Mouse (Mus musculus) forebrain, embryonic 11.5 days (tissue): ENCODE measurements around the gene Fndc11. TPM values are rescaled to one million over a fixed set of nuclear protein-coding genes. Genes with fewer than 3 reads are reported as not detected.
"Not testable (repeated sequence)": the region's sequence is repeated elsewhere in the genome, so short reads cannot be mapped to it uniquely, and the experiment has no call there.

Experiments used
- ATAC-seq: fragments of 200-750 bp; cut with Nextera tagmentation; replicated peaks from 2 replicates; pipeline ENCODE4 v1.8.0; 2017; ENCODE audit warnings: moderate TSS enrichment; ENCODE audit not compliant: low FRiP score
- DNase-seq: peaks from one replicate; pipeline ENCODE4 v3.0.0-alpha.2; 2017; ENCODE audit warnings: low spot score
- H3K27ac ChIP-seq: fragments of 300-500 bp; sonication (generic); 2 replicates; pipeline ENCODE4 v1.5.1; 2014; ENCODE audit warnings: low read depth, low read length
- H3K27me3 ChIP-seq: fragments of 300-500 bp; sonication (generic); 2 replicates; pipeline ENCODE4 v1.6.1; 2014; ENCODE audit warnings: mild to moderate bottlenecking, low read length, mixed read lengths; ENCODE audit not compliant: control insufficient read depth, insufficient read depth
- H3K36me3 ChIP-seq: fragments of 300-500 bp; sonication (generic); 2 replicates; pipeline ENCODE4 v1.6.1; 2014; ENCODE audit warnings: mild to moderate bottlenecking, low read length, moderate library complexity, mixed read lengths; ENCODE audit not compliant: control insufficient read depth, insufficient read depth
- H3K4me1 ChIP-seq: fragments of 300-500 bp; sonication (generic); replicated peaks from 2 replicates; pipeline ENCODE4 v1.6.1; 2014; ENCODE audit warnings: low read length, mixed read lengths; ENCODE audit not compliant: control insufficient read depth, insufficient read depth
- H3K4me2 ChIP-seq: fragments of 300-500 bp; sonication (generic); 2 replicates; pipeline ENCODE4 v1.6.1; 2014; ENCODE audit warnings: low read depth, mild to moderate bottlenecking, low read length, moderate library complexity, mixed read lengths; ENCODE audit not compliant: severe bottlenecking
- H3K4me3 ChIP-seq: fragments of 300-500 bp; sonication (generic); 2 replicates; pipeline ENCODE4 v1.5.1; 2014; ENCODE audit warnings: low read depth, low read length
- H3K9ac ChIP-seq: fragments of 300-500 bp; sonication (generic); 2 replicates; pipeline ENCODE4 v1.6.1; 2014; ENCODE audit warnings: low read length
- H3K9me3 ChIP-seq: fragments of 300-500 bp; sonication (generic); 2 replicates; pipeline ENCODE4 v1.6.1; 2016; ENCODE audit warnings: low read length, mixed read lengths; ENCODE audit not compliant: control insufficient read depth
- WGBS: fragments of 180-500 bp; shearing (Covaris S2); extraction: QIAGEN DNeasy Blood & Tissue Kit; methylation state at CpG from one replicate; pipeline ENCODE4 v1.1.7; 2014; 5-methylcytosine and 5-hydroxymethylcytosine counted together
- polyA plus RNA-seq: library from polyadenylated mRNA; unstranded; fragments of >200 nt; fragmentation: Nextera tagmentation; extraction: Ambion mirVana; gene quantifications from 2 replicates; pipeline ENCODE4 v1.2.1, GENCODE M21; 2014

The Fndc11 gene
- polyA plus RNA-seq, 1 experiment from 2014 or later, result not detected

DNA sequence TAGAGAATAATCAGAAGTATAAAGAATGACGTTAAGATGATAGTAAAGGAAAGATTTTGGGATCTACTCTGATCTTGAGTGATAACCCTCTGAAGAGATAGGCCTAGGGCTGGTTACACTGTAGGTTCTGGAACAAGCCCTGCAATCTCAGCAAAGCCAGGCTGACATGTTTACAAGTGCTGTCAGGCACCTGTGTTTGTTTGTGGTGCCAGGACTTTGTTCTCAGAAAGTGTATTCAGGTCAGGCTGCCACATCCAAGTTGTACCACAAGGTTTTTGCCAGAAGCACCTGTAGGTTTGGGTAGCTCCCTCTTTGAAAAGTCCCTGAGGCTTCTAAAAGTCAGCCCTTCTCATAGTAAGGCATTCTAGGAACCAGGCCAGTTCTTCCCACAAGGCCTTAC lies 30.5 kb upstream of the Fndc11 start:
- H3K27ac ChIP-seq, result no peak overlapping the region
- no peak overlapping the region for H3K9ac ChIP-seq
- peaks cover 3% of the 10 kb centered on the region for H3K4me1 ChIP-seq
- no peak for DNase-seq
- ATAC-seq, result no peak
- no peak overlapping the region for H3K4me3 ChIP-seq
- 87% methylated on average over 1 of the region's 1 CpGs for WGBS
- no peak overlapping the region for H3K4me2 ChIP-seq
- no peaks in the 10 kb centered on the region for H3K27me3 ChIP-seq
- H3K9me3 ChIP-seq, result no peaks in the 10 kb centered on the region
- no peaks in the 10 kb centered on the region for H3K36me3 ChIP-seq

DNA sequence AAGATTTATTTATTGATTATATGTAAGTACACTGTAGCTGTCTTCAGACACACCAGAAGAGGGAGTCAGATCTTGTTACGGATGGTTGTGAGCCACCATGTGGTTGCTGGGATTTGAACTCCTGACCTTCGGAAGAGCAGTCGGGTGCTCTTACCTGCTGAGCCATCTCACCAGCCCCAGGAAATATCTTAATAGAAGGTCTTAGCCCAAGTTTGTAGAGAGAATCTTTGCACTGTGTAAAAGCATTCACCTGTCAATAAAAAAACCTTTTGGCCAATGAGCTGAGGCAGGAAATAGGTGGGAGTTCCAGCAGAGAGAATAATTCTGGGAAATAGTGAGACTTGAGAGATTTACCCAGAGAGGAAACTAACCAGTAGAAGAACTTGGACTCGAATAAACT lies 28.4 kb upstream of the Fndc11 start:
- H3K4me3 ChIP-seq, H3K36me3 ChIP-seq, H3K27me3 ChIP-seq, DNase-seq, H3K4me2 ChIP-seq, ATAC-seq, H3K4me1 ChIP-seq, H3K27ac ChIP-seq, H3K9ac ChIP-seq, H3K9me3 ChIP-seq: not testable (repeated sequence)
- WGBS, result 87% methylated on average over 3 of the region's 4 CpGs

DNA sequence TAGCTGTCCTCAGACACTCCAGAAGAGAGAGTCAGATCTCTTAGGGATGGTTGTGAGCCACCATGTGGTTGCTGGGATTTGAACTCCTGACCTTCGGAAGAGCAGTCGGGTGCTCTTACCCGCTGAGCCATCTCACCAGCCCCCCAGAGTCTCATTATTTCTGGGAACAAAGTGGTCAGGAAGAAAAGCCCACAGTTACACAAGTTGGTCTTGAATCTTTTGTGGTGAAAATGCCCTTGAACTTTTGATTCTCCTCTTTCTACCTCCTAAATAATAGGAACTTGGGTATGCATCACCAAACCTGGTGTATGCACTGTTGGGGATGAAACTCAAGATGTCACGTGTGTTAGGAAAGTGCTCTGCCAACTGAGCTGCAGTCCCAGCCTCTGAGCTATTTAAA lies 27.9 kb upstream of the Fndc11 start:
- no peak overlapping the region for H3K4me2 ChIP-seq
- DNase-seq (no peak), ATAC-seq (no peak)
- H3K27me3 ChIP-seq, result no peaks in the 10 kb centered on the region
- H3K27ac ChIP-seq, result no peak overlapping the region
- H3K9me3 ChIP-seq, result no peaks in the 10 kb centered on the region
- H3K9ac ChIP-seq, result no peak overlapping the region
- peaks cover 3% of the 10 kb centered on the region for H3K4me1 ChIP-seq
- no peaks in the 10 kb centered on the region for H3K36me3 ChIP-seq
- 72% methylated on average over 4 of the region's 4 CpGs for WGBS
- no peak overlapping the region for H3K4me3 ChIP-seq

DNA sequence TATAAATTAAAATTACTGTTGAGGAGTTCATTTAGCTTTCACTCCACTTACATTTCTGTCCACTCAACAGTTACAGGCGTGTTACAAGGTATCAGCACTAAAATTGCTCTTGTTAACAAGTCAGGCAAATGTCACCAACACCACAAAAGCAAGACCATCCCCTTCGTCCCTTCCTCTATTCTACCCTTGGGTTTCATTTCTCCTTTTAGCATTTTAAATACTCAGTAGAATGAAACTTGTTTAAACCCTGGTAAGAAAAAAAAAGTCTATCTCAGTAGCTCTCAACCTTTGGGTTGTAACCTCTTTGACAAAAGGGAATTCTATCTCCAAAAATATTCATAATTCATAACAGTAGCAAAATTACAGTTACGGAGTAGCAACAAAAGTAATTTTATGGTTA lies 26.8 kb upstream of the Fndc11 start:
- Histone ChIP-seq H3K4me1 (peaks cover 3% of the 10 kb centered on the region), H3K9me3 (no peaks in the 10 kb centered on the region), H3K27ac (no peak overlapping the region), H3K36me3 (no peaks in the 10 kb centered on the region), H3K9ac (no peak overlapping the region), H3K27me3 (no peaks in the 10 kb centered on the region), H3K4me2 (no peak overlapping the region), H3K4me3 (no peak overlapping the region)
- ATAC-seq (no peak), DNase-seq (no peak)
- WGBS, result 82% methylated on average over 3 of the region's 3 CpGs

DNA sequence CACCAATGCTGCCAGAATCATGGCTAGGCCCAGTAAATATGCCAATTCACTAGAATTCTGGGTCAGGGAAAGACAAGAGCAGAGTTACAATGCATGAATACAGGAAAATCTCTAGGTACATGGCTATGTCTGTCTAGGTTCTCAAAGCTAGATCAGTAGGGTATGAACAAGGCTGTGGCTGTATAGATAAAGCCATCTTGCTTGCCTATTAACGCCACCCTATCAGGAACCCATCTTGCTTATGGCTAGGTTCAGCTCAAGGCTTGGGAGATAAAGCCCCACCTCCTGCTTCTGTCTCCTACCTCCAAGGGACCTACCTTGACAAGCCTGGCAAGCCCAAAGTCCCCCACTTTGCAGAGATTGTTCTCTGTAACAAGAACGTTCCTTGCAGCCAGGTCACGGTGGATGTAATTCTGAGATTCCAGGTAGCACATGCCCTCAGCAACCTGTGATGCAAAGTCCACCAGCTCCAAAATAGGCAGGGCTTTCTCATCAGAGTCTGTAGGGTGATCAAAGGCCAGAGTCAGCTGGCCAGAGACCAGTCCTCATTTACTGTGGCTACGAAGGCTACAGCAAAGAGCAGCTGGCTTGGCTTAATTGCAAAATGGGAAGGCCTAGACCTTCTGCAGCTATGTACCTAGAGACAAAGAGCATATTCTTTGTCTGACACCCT lies 23.0 kb upstream of the Fndc11 start:
- Histone ChIP-seq H3K9me3 (no peaks in the 10 kb centered on the region), H3K4me2 (no peak overlapping the region), H3K27me3 (no peaks in the 10 kb centered on the region), H3K9ac (no peak overlapping the region), H3K4me1 (no peaks in the 10 kb centered on the region), H3K36me3 (no peaks in the 10 kb centered on the region), H3K27ac (no peak overlapping the region), H3K4me3 (no peak overlapping the region)
- 91% methylated on average over 4 of the region's 4 CpGs for WGBS
- ATAC-seq (no peak), DNase-seq (no peak)

DNA sequence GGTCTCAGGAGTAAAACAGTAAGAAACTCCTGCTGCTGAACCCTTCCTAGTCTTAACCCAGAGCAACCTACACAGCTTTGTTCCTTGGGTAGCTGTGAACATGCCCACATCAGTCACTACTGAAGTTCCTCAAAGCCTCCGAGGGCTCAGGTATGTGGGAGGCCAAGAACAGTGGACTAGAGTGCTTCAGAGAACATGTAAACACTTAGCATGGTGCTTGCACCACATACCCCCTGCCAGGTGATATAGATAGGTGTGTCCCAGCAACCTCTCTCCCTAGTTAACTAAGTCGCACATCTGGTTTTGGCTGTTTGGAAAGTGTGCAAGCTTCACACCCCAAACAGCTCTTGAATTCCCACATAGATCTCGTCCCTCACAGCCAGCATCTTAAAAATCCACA lies 18.2 kb upstream of the Fndc11 start:
- Histone ChIP-seq H3K27me3 (no peaks in the 10 kb centered on the region), H3K27ac (no peak overlapping the region)
- no peak for ATAC-seq

DNA sequence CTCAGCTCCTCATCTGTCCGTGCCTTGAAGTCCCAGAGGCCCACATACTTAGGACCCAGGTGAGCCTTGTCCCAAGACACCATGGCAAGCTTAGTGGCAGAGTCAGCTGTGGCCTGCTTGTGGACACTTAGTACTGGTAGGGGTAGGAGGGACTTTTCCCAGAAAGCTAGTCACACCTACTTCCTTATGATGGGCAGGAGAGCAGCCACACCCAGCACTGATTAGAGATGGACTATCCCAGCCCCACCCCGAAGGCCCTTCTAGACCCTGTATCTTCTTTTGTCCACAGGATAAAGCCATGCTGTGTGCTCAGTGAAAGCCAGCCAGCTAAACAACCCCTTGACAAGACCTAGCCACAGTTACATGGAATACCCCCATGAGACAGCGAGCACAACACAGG lies 17.4 kb upstream of the Fndc11 start, which contains the start of gene Ptk6:
Ptk6 (minus strand) TSS at position 368 of the 400 bp plus-strand sequence.
- H3K27me3 ChIP-seq, result no peaks in the 10 kb centered on the region
- no peaks in the 10 kb centered on the region for H3K4me1 ChIP-seq
- no peak within 1 kb of the TSS for H3K9ac ChIP-seq
- H3K36me3 ChIP-seq, result no peaks in the 10 kb centered on the region
- no peaks in the 10 kb centered on the region for H3K9me3 ChIP-seq
- ATAC-seq, result no peak
- H3K4me2 ChIP-seq, result no peak within 1 kb of the TSS
- WGBS, result 90% methylated on average over 3 of the region's 3 CpGs
- H3K4me3 ChIP-seq, result no peak within 1 kb of the TSS
- DNase-seq, result no peak
- no peak within 1 kb of the TSS for H3K27ac ChIP-seq

More for the DNA sequence above, 18.2 kb upstream of the Fndc11 start:
- H3K4me3 ChIP-seq, result no peak overlapping the region
- no peaks in the 10 kb centered on the region for H3K36me3 ChIP-seq
- no peaks in the 10 kb centered on the region for H3K9me3 ChIP-seq
- WGBS, result 72% methylated on average over 3 of the region's 3 CpGs
- H3K4me1 ChIP-seq, result no peaks in the 10 kb centered on the region
- no peak overlapping the region for H3K9ac ChIP-seq
- DNase-seq, result no peak
- H3K4me2 ChIP-seq, result no peak overlapping the region

- 80% methylated on average over 6 of the region's 6 CpGs for WGBS
- Histone ChIP-seq H3K36me3 (no peaks in the 10 kb centered on the region), H3K27ac (no peak overlapping the region), H3K4me3 (no peak overlapping the region), H3K27me3 (no peaks in the 10 kb centered on the region), H3K9ac (no peak overlapping the region), H3K9me3 (no peaks in the 10 kb centered on the region), H3K4me2 (no peak overlapping the region), H3K4me1 (no peaks in the 10 kb centered on the region)
- ATAC-seq (no peak), DNase-seq (no peak)
Observed at GRCm38 (mm10) chr2:181202886-181203285, 16.9 kb upstream of the Fndc11 start.

DNA sequence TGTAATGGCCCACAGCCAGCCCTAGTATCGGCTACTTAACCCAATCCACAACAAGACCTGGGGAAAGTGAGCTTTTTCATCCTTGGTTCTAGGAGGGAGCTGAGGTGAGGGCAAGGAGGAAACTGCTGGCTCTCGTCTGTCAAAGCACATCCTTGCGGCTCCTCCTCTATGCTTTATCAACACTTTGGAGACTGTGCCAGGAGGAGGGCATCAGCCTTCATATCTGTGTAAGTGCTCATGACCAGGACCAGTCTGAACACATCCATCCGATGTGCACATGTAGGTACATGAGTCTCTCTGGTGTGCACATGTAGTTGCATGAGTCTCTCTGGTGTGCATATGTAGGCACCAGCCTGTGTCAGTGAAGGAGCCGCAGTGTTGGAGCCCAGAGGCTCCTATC lies 14.1 kb upstream of the Fndc11 start:
- no peaks in the 10 kb centered on the region for H3K4me1 ChIP-seq
- H3K9ac ChIP-seq, result no peak overlapping the region
- no peak for DNase-seq
- no peak overlapping the region for H3K4me2 ChIP-seq
- no peak overlapping the region for H3K4me3 ChIP-seq
- no peak for ATAC-seq
- no peaks in the 10 kb centered on the region for H3K9me3 ChIP-seq
- no peaks in the 10 kb centered on the region for H3K27me3 ChIP-seq
- H3K27ac ChIP-seq, result no peak overlapping the region
- WGBS, result 93% methylated on average over 5 of the region's 5 CpGs
- H3K36me3 ChIP-seq, result no peaks in the 10 kb centered on the region
